Mouse (Mus musculus): ENCODE results near the gene Agfg2. TPM values are rescaled to one million over a fixed set of nuclear protein-coding genes. Genes with fewer than 3 reads are reported as not detected.

Agfg2 gene
- polyA plus RNA-seq, 1 experiment from 2014 or later: 23.4 TPM

- Histone ChIP-seq H3K27me3 (peaks cover 11% of the 10 kb centered on the region), H3K36me3 (ENCODE audit: poor library complexity, severe bottlenecking) (no peaks in the 10 kb centered on the region), H3K9me3 (replicated peaks) (no peaks in the 10 kb centered on the region), H3K4me3 (no peak within 1 kb of the TSS), H3K9ac (peak within 1 kb of the TSS; percentile 38; the same call in 1 of the 2 replicates), H3K4me1 (0 out of 2 replicates have a peak, but pooled peaks cover 3% of the 10 kb centered on the region), H3K27ac (no peak within 1 kb of the TSS), H3K4me2 (no peak within 1 kb of the TSS)
- ATAC-seq: no peak
- WGBS: 72% methylated on average over 11 of the region's 11 CpGs
Measured at GRCm38 (mm10) chr5:137613550-137613949, 71.0 kb downstream of the Agfg2 start, which contains the start of gene Pcolce. Gene Pcolce, minus strand, starts transcription at chr5:137613784.

GRCm38 (mm10) chr5:137613076-137613475, 71.5 kb downstream of the Agfg2 start:
- ATAC-seq: no peak
- Histone ChIP-seq H3K27me3 (peaks cover 12% of the 10 kb centered on the region), H3K36me3 (ENCODE audit: poor library complexity, severe bottlenecking) (no peaks in the 10 kb centered on the region), H3K9ac (no peak overlapping the region), H3K4me2 (no peak overlapping the region), H3K27ac (no peak overlapping the region), H3K4me3 (no peak overlapping the region), H3K9me3 (replicated peaks) (no peaks in the 10 kb centered on the region), H3K4me1 (peaks cover 7% of the 10 kb centered on the region; the same call in 1 of the 2 replicates)
- WGBS: 67% methylated on average over 5 of the region's 5 CpGs

GRCm38 (mm10) chr5:137611245-137611602, 73.3 kb downstream of the Agfg2 start:
- no peak overlapping the region for H3K4me2 ChIP-seq

GRCm38 (mm10) chr5:137610548-137611244, 73.8 kb downstream of the Agfg2 start:
- H3K4me3 ChIP-seq: no peak overlapping the region
- H3K4me2 ChIP-seq: no peak overlapping the region; the same call in 1 of the 2 replicates
- peaks cover 23% of the 10 kb centered on the region for H3K27me3 ChIP-seq
- peak overlapping the region; percentile 21; the same call in 1 of the 2 replicates for H3K9ac ChIP-seq
- no peak overlapping the region for H3K27ac ChIP-seq
- H3K9me3 ChIP-seq (replicated peaks): no peaks in the 10 kb centered on the region
- WGBS: 19% methylated on average over 11 of the region's 12 CpGs
- H3K4me1 ChIP-seq: peaks cover 10% of the 10 kb centered on the region; the same call in 1 of the 2 replicates
- ATAC-seq: no peak
- no peaks in the 10 kb centered on the region for H3K36me3 ChIP-seq (ENCODE audit: poor library complexity, severe bottlenecking)

More at GRCm38 (mm10) chr5:137611245-137611602, 73.3 kb downstream of the Agfg2 start:
- Histone ChIP-seq H3K4me3 (no peak overlapping the region), H3K9me3 (replicated peaks) (no peaks in the 10 kb centered on the region), H3K27ac (no peak overlapping the region), H3K27me3 (peaks cover 23% of the 10 kb centered on the region), H3K9ac (peak overlapping the region; percentile 21; the same call in 1 of the 2 replicates), H3K36me3 (ENCODE audit: poor library complexity, severe bottlenecking) (no peaks in the 10 kb centered on the region), H3K4me1 (peaks cover 10% of the 10 kb centered on the region; the same call in 1 of the 2 replicates)
- 37% methylated on average over 6 of the region's 6 CpGs for WGBS
- ATAC-seq: no peak

- ATAC-seq: no peak
- no peaks in the 10 kb centered on the region for H3K9me3 ChIP-seq (replicated peaks)
- no peaks in the 10 kb centered on the region for H3K36me3 ChIP-seq (ENCODE audit: poor library complexity, severe bottlenecking)
- H3K4me3 ChIP-seq: no peak overlapping the region
- peak overlapping the region; percentile 21; the same call in 1 of the 2 replicates for H3K9ac ChIP-seq
- WGBS: 78% methylated on average over 4 of the region's 4 CpGs
- H3K27ac ChIP-seq: no peak overlapping the region
- H3K4me2 ChIP-seq: no peak overlapping the region
- peaks cover 10% of the 10 kb centered on the region; the same call in 1 of the 2 replicates for H3K4me1 ChIP-seq
- peaks cover 23% of the 10 kb centered on the region for H3K27me3 ChIP-seq
Measured at GRCm38 (mm10) chr5:137610056-137610455, 74.5 kb downstream of the Agfg2 start.

GRCm38 (mm10) chr5:137609292-137609691, 75.2 kb downstream of the Agfg2 start:
- H3K4me2 ChIP-seq: no peak overlapping the region
- WGBS: 63% methylated on average over 3 of the region's 3 CpGs
- H3K27me3 ChIP-seq: peaks cover 23% of the 10 kb centered on the region
- no peak overlapping the region for H3K4me3 ChIP-seq
- no peaks in the 10 kb centered on the region for H3K36me3 ChIP-seq (ENCODE audit: poor library complexity, severe bottlenecking)
- no peak overlapping the region for H3K27ac ChIP-seq
- ATAC-seq: no peak
- no peak overlapping the region for H3K9ac ChIP-seq
- H3K9me3 ChIP-seq (replicated peaks): no peaks in the 10 kb centered on the region
- H3K4me1 ChIP-seq: peaks cover 10% of the 10 kb centered on the region; the same call in 1 of the 2 replicates

- Histone ChIP-seq H3K27me3 (peaks cover 23% of the 10 kb centered on the region), H3K4me1 (peaks cover 13% of the 10 kb centered on the region; the same call in 1 of the 2 replicates), H3K9me3 (replicated peaks) (no peaks in the 10 kb centered on the region), H3K9ac (peak overlapping the region; percentile 34; the same call in 1 of the 2 replicates), H3K4me2 (peak overlapping the region; percentile 37), H3K27ac (no peak overlapping the region), H3K36me3 (ENCODE audit: poor library complexity, severe bottlenecking) (no peaks in the 10 kb centered on the region), H3K4me3 (no peak overlapping the region)
- no peak for ATAC-seq
- WGBS: 17% methylated on average over 23 of the region's 23 CpGs
Measured at GRCm38 (mm10) chr5:137608654-137609190, 75.8 kb downstream of the Agfg2 start.

- peak overlapping the region; percentile 37 for H3K4me2 ChIP-seq
- no peaks in the 10 kb centered on the region for H3K9me3 ChIP-seq (replicated peaks)
- peaks cover 19% of the 10 kb centered on the region for H3K4me1 ChIP-seq
- peaks cover 23% of the 10 kb centered on the region for H3K27me3 ChIP-seq
- ATAC-seq: no peak
- H3K4me3 ChIP-seq: no peak overlapping the region
- H3K36me3 ChIP-seq (ENCODE audit: poor library complexity, severe bottlenecking): no peaks in the 10 kb centered on the region
- 12% methylated on average over 26 of the region's 26 CpGs for WGBS
- H3K27ac ChIP-seq: no peak overlapping the region
- H3K9ac ChIP-seq: peak overlapping the region; percentile 34; the same call in 1 of the 2 replicates
Measured at GRCm38 (mm10) chr5:137607860-137608653, 76.5 kb downstream of the Agfg2 start.

- H3K9me3 ChIP-seq (replicated peaks): no peaks in the 10 kb centered on the region
- under 1% methylated on average over 22 of the region's 22 CpGs for WGBS
- H3K36me3 ChIP-seq (ENCODE audit: poor library complexity, severe bottlenecking): peaks cover 14% of the 10 kb centered on the region
- peaks cover 39% of the 10 kb centered on the region for H3K4me1 ChIP-seq
- H3K9ac ChIP-seq: peak overlapping the region; percentile 63
- peak overlapping the region; percentile 4; the same call in 1 of the 2 replicates for H3K27ac ChIP-seq
- no peaks in the 10 kb centered on the region for H3K27me3 ChIP-seq
- ATAC-seq: no peak
- H3K4me2 ChIP-seq: peak overlapping the region; percentile 97
- H3K4me3 ChIP-seq: peak overlapping the region; percentile 74
Measured at GRCm38 (mm10) chr5:137601365-137601729, 83.2 kb downstream of the Agfg2 start.

GRCm38 (mm10) chr5:137600619-137601364, 83.7 kb downstream of the Agfg2 start, which contains the start of gene Mospd3:
Gene Mospd3, minus strand, starts transcription at chr5:137601058.
- Histone ChIP-seq H3K9me3 (replicated peaks) (no peaks in the 10 kb centered on the region), H3K4me1 (peaks cover 39% of the 10 kb centered on the region), H3K4me3 (peak within 1 kb of the TSS; percentile 74), H3K9ac (peak within 1 kb of the TSS; percentile 88), H3K27me3 (no peaks in the 10 kb centered on the region), H3K36me3 (ENCODE audit: poor library complexity, severe bottlenecking) (peaks cover 14% of the 10 kb centered on the region), H3K4me2 (peak within 1 kb of the TSS; percentile 97), H3K27ac (peak within 1 kb of the TSS; percentile 82)
- WGBS: under 1% methylated on average over 41 of the region's 41 CpGs
- ATAC-seq: peak; percentile 97

Measured in forebrain, embryonic 13.5 days (tissue).